Mouse (Mus musculus) stomach, postnatal 0 days (tissue): ENCODE results near the gene Irgm2.

Experiments used
- CTCF ChIP-seq: IDR thresholded peaks from 2 replicates; pipeline ENCODE4 v1.5.1; 2016; ENCODE audit warnings: antibody characterized with exemption, low read depth, mild to moderate bottlenecking, moderate library complexity
- EP300 ChIP-seq: optimal IDR thresholded peaks from 2 replicates; pipeline ENCODE3; 2016; ENCODE audit warnings: antibody characterized with exemption

DNA sequence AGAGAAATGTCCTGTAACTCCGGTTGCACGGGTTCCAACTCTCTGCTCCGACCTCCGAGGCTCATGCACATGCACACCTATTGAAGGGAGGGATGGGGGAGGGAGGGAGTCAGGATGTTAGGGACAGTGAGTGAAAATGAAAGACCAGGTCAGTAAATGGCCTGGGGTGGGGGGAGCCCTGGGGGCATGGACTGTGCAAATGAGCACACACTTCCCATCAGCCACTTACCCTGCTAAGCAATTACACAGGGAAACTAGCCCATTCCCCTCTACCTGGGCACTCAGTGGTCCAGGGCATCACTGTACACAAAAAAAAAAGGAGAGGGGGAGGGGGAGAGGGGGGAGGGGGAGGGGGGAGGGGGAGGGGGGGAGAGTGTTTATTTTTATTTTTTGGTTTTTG lies 755 bp upstream of the Irgm2 start:
- TF ChIP-seq CTCF (no peak), EP300 (no peak)
